Mouse (Mus musculus): ENCODE results near the gene Ssr1. TPM values are rescaled to one million over a fixed set of nuclear protein-coding genes. Genes with fewer than 3 reads are reported as not detected.

The Ssr1 gene
- polyA plus RNA-seq, 1 experiment from 2014 or later = 118 TPM

GRCm38 (mm10) chr13:37992638-37993371, 1.2 kb downstream of the Ssr1 start:
- no peak for ATAC-seq (replicated peaks; ENCODE audit: low FRiP score)

DNA sequence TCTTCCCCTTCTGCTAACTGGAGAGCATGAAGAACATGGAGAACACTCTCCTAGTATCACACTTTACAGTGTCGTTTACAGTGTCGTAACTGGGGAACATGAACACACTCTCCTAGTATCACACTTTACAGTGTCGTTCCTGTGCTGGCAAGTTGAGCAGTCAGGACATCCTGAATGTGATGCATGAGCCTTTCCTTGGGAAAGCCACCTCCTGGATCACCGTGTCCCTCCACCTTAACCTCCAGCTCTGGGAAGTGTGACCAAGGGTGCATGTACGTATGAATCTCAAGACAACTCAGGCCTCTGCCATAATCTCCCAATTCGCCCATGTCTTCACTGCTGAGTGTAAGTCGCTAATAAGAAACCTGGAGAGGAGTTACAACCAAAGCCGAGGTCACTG, 4.3 kb downstream of the Ssr1 start:
- Histone ChIP-seq H3K27ac (ENCODE audit: low read depth, low read length) (no peak overlapping the region), H3K4me1 (replicated peaks; ENCODE audit: control insufficient read depth, insufficient read depth, low read length) (no peaks in the 10 kb centered on the region), H3K4me3 (ENCODE audit: low read depth, low read length) (no peak overlapping the region), H3K36me3 (ENCODE audit: control insufficient read depth, insufficient read depth, low read length) (peaks cover 21% of the 10 kb centered on the region), H3K27me3 (ENCODE audit: control insufficient read depth, insufficient read depth, low read length) (no peaks in the 10 kb centered on the region), H3K4me2 (ENCODE audit: low read depth, low read length, severe bottlenecking) (no peak overlapping the region), H3K9me3 (ENCODE audit: control insufficient read depth, low read length) (no peaks in the 10 kb centered on the region), H3K9ac (ENCODE audit: low read length) (no peak overlapping the region)
- no peak for DNase-seq (ENCODE audit: low spot score)
- 96% methylated on average over 8 of the region's 8 CpGs for WGBS
- ATAC-seq (replicated peaks; ENCODE audit: low FRiP score) = no peak

More at GRCm38 (mm10) chr13:37992638-37993371, 1.2 kb downstream of the Ssr1 start:
- 18% methylated on average over 10 of the region's 10 CpGs for WGBS
- Histone ChIP-seq H3K9ac (ENCODE audit: low read length) (peak overlapping the region; percentile 95), H3K9me3 (ENCODE audit: control insufficient read depth, low read length) (no peaks in the 10 kb centered on the region), H3K4me1 (replicated peaks; ENCODE audit: control insufficient read depth, insufficient read depth, low read length) (no peaks in the 10 kb centered on the region), H3K36me3 (ENCODE audit: control insufficient read depth, insufficient read depth, low read length) (peaks cover 8% of the 10 kb centered on the region), H3K4me2 (ENCODE audit: low read depth, low read length, severe bottlenecking) (peak overlapping the region; percentile 58), H3K4me3 (ENCODE audit: low read depth, low read length) (peak overlapping the region; percentile 93), H3K27ac (ENCODE audit: low read depth, low read length) (no peak overlapping the region), H3K27me3 (ENCODE audit: control insufficient read depth, insufficient read depth, low read length) (no peaks in the 10 kb centered on the region)
- no peak for DNase-seq (ENCODE audit: low spot score)

DNA sequence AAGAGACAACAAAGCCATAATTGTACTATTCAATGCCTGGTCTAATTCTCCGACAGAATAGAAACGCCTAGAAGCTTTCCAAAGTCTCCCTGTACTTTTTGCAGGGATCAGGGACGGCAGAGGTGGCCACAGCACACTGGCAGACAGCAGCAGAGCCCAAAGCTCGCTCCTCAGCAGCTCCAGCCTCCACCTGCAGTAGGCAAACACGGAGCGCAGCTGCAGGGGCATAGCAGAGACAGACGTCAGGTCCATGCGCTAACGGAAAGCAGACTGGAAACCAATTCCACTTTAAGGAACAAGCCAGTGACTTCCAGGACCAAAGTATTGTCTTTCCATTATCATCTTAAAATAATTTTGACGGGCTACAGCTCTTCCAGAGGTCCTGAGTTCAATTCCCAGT, 7.9 kb downstream of the Ssr1 start:
- Histone ChIP-seq H3K36me3 (ENCODE audit: control insufficient read depth, insufficient read depth, low read length) (peaks cover 32% of the 10 kb centered on the region), H3K4me2 (ENCODE audit: low read depth, low read length, severe bottlenecking) (no peak overlapping the region), H3K4me1 (replicated peaks; ENCODE audit: control insufficient read depth, insufficient read depth, low read length) (no peaks in the 10 kb centered on the region), H3K4me3 (ENCODE audit: low read depth, low read length) (no peak overlapping the region), H3K9ac (ENCODE audit: low read length) (no peak overlapping the region), H3K27ac (ENCODE audit: low read depth, low read length) (no peak overlapping the region), H3K27me3 (ENCODE audit: control insufficient read depth, insufficient read depth, low read length) (no peaks in the 10 kb centered on the region), H3K9me3 (ENCODE audit: control insufficient read depth, low read length) (no peaks in the 10 kb centered on the region)
- 84% methylated on average over 10 of the region's 10 CpGs for WGBS
- no peak for ATAC-seq (replicated peaks; ENCODE audit: low FRiP score)
- no peak for DNase-seq (ENCODE audit: low spot score)

DNA sequence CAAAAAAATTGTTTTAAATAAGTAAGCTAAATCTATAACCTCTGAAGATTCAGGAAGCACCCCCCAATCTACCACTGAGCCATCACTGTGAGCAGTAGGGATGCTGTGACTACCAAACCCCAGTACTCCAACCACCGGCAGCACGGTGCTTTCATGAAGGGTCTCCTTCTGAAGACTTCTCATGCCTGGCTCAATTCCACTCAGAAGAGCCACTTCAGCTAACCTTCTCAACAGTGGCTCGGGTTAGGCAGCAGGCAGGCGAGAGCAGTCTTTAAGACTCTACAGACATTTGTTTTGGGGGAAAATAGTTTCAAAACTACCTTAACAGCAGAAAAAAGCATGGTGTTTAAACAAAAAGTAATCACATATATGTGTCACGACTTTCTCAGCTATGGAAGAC, 13.0 kb downstream of the Ssr1 start:
- no peak for DNase-seq (ENCODE audit: low spot score)
- Histone ChIP-seq H3K4me3 (ENCODE audit: low read depth, low read length) (no peak overlapping the region), H3K9ac (ENCODE audit: low read length) (no peak overlapping the region), H3K4me1 (replicated peaks; ENCODE audit: control insufficient read depth, insufficient read depth, low read length) (no peaks in the 10 kb centered on the region), H3K36me3 (ENCODE audit: control insufficient read depth, insufficient read depth, low read length) (peaks cover 22% of the 10 kb centered on the region), H3K27me3 (ENCODE audit: control insufficient read depth, insufficient read depth, low read length) (no peaks in the 10 kb centered on the region), H3K9me3 (ENCODE audit: control insufficient read depth, low read length) (no peaks in the 10 kb centered on the region), H3K4me2 (ENCODE audit: low read depth, low read length, severe bottlenecking) (no peak overlapping the region), H3K27ac (ENCODE audit: low read depth, low read length) (no peak overlapping the region)
- 92% methylated on average over 5 of the region's 5 CpGs for WGBS
- no peak for ATAC-seq (replicated peaks; ENCODE audit: low FRiP score)

GRCm38 (mm10) chr13:37980346-37980745, 13.7 kb downstream of the Ssr1 start:
- 95% methylated on average over 10 of the region's 10 CpGs for WGBS
- Histone ChIP-seq H3K9ac (ENCODE audit: low read length) (no peak overlapping the region), H3K4me2 (ENCODE audit: low read depth, low read length, severe bottlenecking) (no peak overlapping the region), H3K4me1 (replicated peaks; ENCODE audit: control insufficient read depth, insufficient read depth, low read length) (no peaks in the 10 kb centered on the region), H3K4me3 (ENCODE audit: low read depth, low read length) (no peak overlapping the region), H3K27ac (ENCODE audit: low read depth, low read length) (no peak overlapping the region), H3K27me3 (ENCODE audit: control insufficient read depth, insufficient read depth, low read length) (no peaks in the 10 kb centered on the region), H3K9me3 (ENCODE audit: control insufficient read depth, low read length) (no peaks in the 10 kb centered on the region), H3K36me3 (ENCODE audit: control insufficient read depth, insufficient read depth, low read length) (peaks cover 18% of the 10 kb centered on the region)
- no peak for ATAC-seq (replicated peaks; ENCODE audit: low FRiP score)
- no peak for DNase-seq (ENCODE audit: low spot score)

DNA sequence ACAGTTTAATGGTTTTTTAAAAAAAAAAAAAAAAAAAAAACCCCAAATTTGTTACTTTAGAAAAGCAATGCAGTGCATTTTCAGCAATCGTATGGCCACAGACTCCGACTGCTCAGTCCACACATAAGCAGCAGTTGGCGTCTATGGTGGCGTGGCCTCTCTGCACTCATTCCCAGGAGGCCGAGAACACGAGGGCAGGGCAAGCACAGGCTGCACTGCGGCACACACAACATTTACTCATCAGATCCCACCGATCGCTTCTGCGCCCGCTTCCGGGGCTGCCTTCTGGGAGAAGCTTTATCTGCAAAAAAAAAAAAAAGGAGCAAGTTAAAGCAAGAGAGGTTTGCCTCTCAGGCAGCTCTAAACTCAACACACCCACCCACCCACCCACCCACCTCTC, 14.5 kb downstream of the Ssr1 start:
- Histone ChIP-seq H3K9me3 (ENCODE audit: control insufficient read depth, low read length) (no peaks in the 10 kb centered on the region), H3K27ac (ENCODE audit: low read depth, low read length) (no peak overlapping the region), H3K4me1 (replicated peaks; ENCODE audit: control insufficient read depth, insufficient read depth, low read length) (no peaks in the 10 kb centered on the region), H3K27me3 (ENCODE audit: control insufficient read depth, insufficient read depth, low read length) (no peaks in the 10 kb centered on the region), H3K4me2 (ENCODE audit: low read depth, low read length, severe bottlenecking) (no peak overlapping the region), H3K36me3 (ENCODE audit: control insufficient read depth, insufficient read depth, low read length) (peaks cover 18% of the 10 kb centered on the region), H3K4me3 (ENCODE audit: low read depth, low read length) (no peak overlapping the region), H3K9ac (ENCODE audit: low read length) (no peak overlapping the region)
- ATAC-seq (replicated peaks; ENCODE audit: low FRiP score) = no peak
- WGBS = 92% methylated on average over 12 of the region's 12 CpGs
- no peak for DNase-seq (ENCODE audit: low spot score)

DNA sequence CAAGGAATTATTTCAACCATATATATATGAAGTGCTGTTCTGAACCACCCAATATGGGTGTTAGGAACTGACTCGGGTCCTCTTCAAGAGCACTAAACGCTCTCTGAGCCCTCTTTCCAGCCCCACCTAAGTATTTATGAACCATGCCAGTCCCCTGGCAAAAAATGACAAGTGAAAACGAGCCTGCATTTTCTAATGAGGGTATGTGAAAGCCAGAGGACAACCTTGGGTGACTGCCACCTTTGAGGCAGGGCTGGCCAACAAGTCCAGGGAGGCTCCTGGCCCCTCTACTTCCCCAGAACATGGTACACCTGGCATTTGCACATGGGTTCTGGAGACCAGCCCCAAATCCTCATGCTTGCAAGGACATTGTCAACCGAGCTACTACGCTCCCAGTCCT, 19.3 kb downstream of the Ssr1 start:
- no peak for ATAC-seq (replicated peaks; ENCODE audit: low FRiP score)
- no peak for DNase-seq (ENCODE audit: low spot score)

GRCm38 (mm10) chr13:37974036-37974435, 20.0 kb downstream of the Ssr1 start:
- 88% methylated on average over 6 of the region's 6 CpGs for WGBS
- H3K27ac ChIP-seq (ENCODE audit: low read depth, low read length) = no peak overlapping the region
- H3K36me3 ChIP-seq (ENCODE audit: control insufficient read depth, insufficient read depth, low read length) = no peaks in the 10 kb centered on the region; the same call in 1 of the 2 replicates
- ATAC-seq (replicated peaks; ENCODE audit: low FRiP score) = no peak
- no peak for DNase-seq (ENCODE audit: low spot score)
- no peaks in the 10 kb centered on the region for H3K27me3 ChIP-seq (ENCODE audit: control insufficient read depth, insufficient read depth, low read length)
- H3K9me3 ChIP-seq (ENCODE audit: control insufficient read depth, low read length) = no peaks in the 10 kb centered on the region
- H3K4me2 ChIP-seq (ENCODE audit: low read depth, low read length, severe bottlenecking) = no peak overlapping the region
- no peak overlapping the region for H3K9ac ChIP-seq (ENCODE audit: low read length)
- no peaks in the 10 kb centered on the region for H3K4me1 ChIP-seq (replicated peaks; ENCODE audit: control insufficient read depth, insufficient read depth, low read length)
- H3K4me3 ChIP-seq (ENCODE audit: low read depth, low read length) = no peak overlapping the region

More for the DNA sequence above, 19.3 kb downstream of the Ssr1 start:
- Histone ChIP-seq H3K4me1 (replicated peaks; ENCODE audit: control insufficient read depth, insufficient read depth, low read length) (no peaks in the 10 kb centered on the region), H3K27ac (ENCODE audit: low read depth, low read length) (no peak overlapping the region), H3K9me3 (ENCODE audit: control insufficient read depth, low read length) (no peaks in the 10 kb centered on the region), H3K9ac (ENCODE audit: low read length) (no peak overlapping the region), H3K36me3 (ENCODE audit: control insufficient read depth, insufficient read depth, low read length) (no peaks in the 10 kb centered on the region; the same call in 1 of the 2 replicates), H3K4me3 (ENCODE audit: low read depth, low read length) (no peak overlapping the region), H3K4me2 (ENCODE audit: low read depth, low read length, severe bottlenecking) (no peak overlapping the region), H3K27me3 (ENCODE audit: control insufficient read depth, insufficient read depth, low read length) (no peaks in the 10 kb centered on the region)
- 91% methylated on average over 5 of the region's 5 CpGs for WGBS
